Mouse (Mus musculus): Measurements from ENCODE around the gene Hnrnpf. TPM values are rescaled to one million over a fixed set of nuclear protein-coding genes. Genes with fewer than 3 reads are reported as not detected.
"Not testable (repeated sequence)": the region's sequence is repeated elsewhere in the genome, so short reads cannot be mapped to it uniquely, and the experiment has no call there.

Gene Hnrnpf
- 100 to 1,000 TPM in 1 of 4 experiments, 10 to 100 TPM in 3; 85.6 to 104 (median 94.2) TPM for total RNA-seq (2022)

GRCm38 (mm10) chr6:117900126-117901080 is at the start of gene Hnrnpf:
Gene Hnrnpf (plus strand): TSS chr6:117900324.
- DNase-seq (ENCODE audit: low spot score in 2 of 2) = no peak

DNA sequence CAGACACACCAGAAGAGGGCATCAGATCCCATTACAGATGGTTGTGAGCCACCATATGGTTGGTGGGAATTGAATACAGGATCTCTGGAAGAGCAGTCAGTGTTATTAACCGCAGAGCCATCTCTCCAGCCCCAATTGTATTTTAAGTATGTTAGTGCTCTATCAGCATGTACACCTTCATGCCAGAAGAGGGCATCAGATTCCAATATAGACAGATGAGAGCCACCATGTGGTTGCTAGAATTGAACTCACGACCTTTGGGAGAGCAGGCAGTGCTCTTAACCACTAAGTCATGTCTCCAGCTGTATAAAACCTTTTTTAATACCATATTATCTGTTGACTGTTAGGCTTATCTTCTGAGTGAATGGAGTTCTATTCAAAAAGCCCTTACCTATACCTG is 48.4 kb upstream of the Hnrnpf start:
- no peak for DNase-seq (ENCODE audit: low spot score in 2 of 2)

GRCm38 (mm10) chr6:117857990-117858389 is 42.1 kb upstream of the Hnrnpf start:
- no peak for DNase-seq (ENCODE audit: low spot score in 2 of 2)

GRCm38 (mm10) chr6:117861848-117862247 is 38.3 kb upstream of the Hnrnpf start, which contains the start of gene Zfp239:
Gene Zfp239 (plus strand): TSS chr6:117862100.
- no peak for DNase-seq (ENCODE audit: low spot score in 2 of 2)

DNA sequence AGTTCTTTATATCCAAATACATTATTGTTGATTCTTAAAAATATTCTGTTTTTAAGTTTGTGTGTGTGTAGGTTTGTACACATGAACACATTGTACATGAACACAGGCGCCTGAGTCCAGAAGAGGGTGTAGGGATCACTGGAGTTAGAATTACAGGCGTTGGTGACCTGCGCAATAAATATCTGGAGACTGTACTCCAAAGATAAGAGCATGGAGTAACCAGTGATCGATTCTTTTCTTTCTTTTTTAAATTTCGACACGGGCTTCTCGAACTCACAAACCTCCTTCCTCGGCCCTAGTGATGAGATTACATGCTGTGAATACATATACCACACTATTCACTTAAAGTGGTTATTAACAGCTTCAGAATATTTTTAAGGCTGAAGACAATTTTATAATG is 37.7 kb upstream of the Hnrnpf start:
- no peak for DNase-seq (ENCODE audit: low spot score in 2 of 2)

GRCm38 (mm10) chr6:117862899-117863620 is 37.1 kb upstream of the Hnrnpf start:
- DNase-seq (ENCODE audit: low spot score in 2 of 2) = peak in 1 of 2 experiments; percentile 15

- DNase-seq (ENCODE audit: low spot score in 2 of 2) = no peak
Observed at GRCm38 (mm10) chr6:117863751-117864150, 36.4 kb upstream of the Hnrnpf start.

DNA sequence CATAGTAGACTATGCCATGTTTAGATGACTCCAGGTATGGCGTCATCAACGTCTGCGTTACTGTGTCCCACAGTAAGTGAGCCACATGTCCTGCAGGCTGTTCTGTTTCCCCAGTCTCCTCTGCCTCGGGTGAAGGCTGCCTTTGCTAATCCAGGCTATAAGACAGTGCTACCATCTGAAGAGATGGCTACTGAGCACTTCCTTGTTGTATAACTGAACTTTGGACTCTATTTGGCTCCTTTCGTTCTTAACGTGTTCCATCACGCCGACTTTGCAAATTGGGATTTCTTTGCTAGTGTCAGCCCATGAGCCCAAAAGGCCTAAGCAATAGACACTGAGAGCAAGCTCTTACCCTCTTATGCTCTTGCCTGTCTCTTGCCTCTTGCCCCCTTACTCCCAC is 31.9 kb upstream of the Hnrnpf start:
- no peak for DNase-seq (ENCODE audit: low spot score in 2 of 2)

DNA sequence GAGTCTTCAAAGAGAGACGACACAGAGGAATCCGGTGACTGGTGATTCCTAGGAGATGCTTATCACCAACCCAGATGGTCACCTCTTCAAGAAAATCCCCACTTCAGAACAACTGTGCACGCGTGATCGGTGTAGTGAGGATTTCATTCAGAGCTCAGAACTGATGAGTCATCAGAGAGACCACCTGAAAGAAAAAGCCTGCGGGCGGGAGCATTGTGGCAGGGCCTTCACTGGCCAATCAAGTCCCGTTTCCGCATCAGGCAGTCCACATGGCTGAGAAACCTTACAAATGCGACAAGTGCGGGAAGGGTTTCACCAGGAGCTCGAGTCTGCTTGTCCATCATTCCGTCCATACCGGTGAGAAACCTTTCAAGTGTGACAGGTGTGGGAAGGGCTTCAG is 29.1 kb upstream of the Hnrnpf start:
- DNase-seq (ENCODE audit: low spot score in 2 of 2) = no peak

DNA sequence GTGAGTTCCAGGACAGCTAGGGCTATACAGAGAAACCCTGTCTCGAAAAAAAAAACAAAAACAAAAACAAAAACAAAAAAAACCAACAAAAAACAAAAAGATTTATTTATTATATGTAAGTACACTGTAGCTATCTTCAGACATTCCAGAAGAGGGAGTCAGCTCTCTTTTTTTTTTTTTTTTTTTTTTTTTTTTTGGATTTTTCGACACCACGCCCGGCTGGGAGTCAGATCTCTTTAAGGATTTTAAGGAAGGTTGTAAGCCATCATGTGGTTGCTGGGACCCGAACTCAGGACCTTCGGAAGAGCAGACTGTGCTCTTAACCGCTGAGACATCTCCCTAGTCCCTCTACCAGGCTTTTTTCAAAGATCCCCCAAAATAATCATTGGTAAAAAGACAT is 26.7 kb upstream of the Hnrnpf start:
- DNase-seq (ENCODE audit: low spot score in 2 of 2) = not testable (repeated sequence)

DNA sequence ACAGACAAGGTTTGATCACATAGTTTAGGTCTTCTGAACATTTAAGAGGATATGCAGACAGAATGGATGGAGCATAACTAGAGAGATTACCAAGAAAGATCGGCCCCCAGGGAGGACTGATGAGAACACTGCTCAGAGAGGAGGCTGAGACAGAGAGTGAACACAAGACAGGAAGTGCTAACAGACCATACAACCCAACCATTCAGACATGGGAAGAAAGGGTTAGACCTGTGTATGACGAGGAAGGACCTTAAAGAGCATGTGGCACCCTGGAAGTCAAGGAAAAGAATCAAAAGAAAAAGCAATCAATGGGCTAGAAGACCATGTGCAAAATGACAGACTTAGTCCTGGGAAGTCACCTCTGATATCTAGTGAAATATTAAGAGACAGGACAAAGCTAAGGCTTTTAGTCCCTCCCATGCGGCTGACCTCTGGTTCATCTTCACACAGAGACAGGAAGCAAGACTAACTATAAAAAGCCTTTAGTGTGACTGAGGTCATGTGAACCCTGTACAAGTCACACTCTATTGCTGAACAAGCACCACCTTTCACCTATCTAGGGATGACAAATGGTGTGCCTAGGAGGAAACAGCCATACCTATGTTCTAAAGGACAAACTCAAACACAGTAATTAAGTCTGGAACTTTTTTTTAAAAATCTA is 25.4 kb upstream of the Hnrnpf start:
- no peak for DNase-seq (ENCODE audit: low spot score in 2 of 2)

GRCm38 (mm10) chr6:117878700-117879407 is 21.3 kb upstream of the Hnrnpf start:
- peak; percentile 84 to 87 for DNase-seq (ENCODE audit: low spot score in 2 of 2)

- peak; percentile 98 for DNase-seq (ENCODE audit: low spot score in 2 of 2)
Observed at GRCm38 (mm10) chr6:117879408-117880115, 20.6 kb upstream of the Hnrnpf start.

DNA sequence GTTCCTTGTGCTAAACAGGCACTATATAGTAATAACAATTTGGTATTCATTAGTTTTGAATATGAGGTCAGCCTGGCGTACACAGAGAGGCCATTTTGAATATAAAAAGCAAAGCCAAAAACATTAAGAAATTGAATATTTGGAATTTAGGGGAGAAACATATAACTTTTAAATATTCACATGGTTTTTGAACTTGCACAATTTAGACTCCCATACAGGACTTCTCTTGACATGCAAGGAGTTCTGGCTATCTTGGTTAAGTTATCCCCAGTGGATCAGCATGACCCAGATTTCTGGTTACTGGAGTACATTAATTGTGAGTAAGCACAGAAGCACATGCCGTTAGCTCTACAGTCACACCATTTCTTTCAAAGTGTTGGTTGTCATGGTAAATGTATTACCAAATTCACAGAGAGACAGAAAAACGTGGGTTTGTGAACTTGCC is 19.7 kb upstream of the Hnrnpf start:
- no peak for DNase-seq (ENCODE audit: low spot score in 2 of 2)

GRCm38 (mm10) chr6:117881229-117881628 is 18.9 kb upstream of the Hnrnpf start:
- DNase-seq (ENCODE audit: low spot score in 2 of 2) = no peak

GRCm38 (mm10) chr6:117881997-117882396 is 18.1 kb upstream of the Hnrnpf start:
- no peak for DNase-seq (ENCODE audit: low spot score in 2 of 2)

- DNase-seq (ENCODE audit: low spot score in 2 of 2) = no peak
Observed at GRCm38 (mm10) chr6:117885943-117886342, 14.2 kb upstream of the Hnrnpf start.

GRCm38 (mm10) chr6:117888032-117888431 is 12.1 kb upstream of the Hnrnpf start:
- DNase-seq (ENCODE audit: low spot score in 2 of 2) = no peak

DNA sequence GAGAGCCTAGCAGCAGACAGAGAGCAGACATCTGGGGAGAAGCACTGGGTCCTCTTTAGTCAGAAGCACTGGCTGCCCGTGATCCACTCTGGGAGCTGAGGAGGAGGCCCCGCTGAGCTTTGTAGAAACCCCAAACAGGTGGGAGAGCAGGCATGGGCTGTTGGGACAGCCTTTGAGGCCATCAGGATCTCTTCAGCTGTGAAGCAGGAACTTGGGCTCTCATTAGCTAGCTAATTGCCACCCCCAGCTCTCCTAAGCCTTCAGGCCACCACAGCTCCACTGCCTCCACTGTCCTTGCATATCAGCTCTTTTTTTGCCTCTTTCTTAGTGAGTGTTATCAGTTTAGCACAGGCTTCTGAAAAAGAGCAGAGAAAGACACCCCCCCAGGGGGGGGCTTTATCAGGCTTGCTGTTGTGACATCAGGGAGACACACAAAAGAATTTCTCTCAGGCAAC is 11.5 kb upstream of the Hnrnpf start:
- no peak for DNase-seq (ENCODE audit: low spot score in 2 of 2)

GRCm38 (mm10) chr6:117890257-117890656 is 9.9 kb upstream of the Hnrnpf start:
- DNase-seq (ENCODE audit: low spot score in 2 of 2) = no peak

Measured in gastrocnemius, adult 8-10 months (tissue).